Mouse (Mus musculus) C2C12 (cell line): Measurements from ENCODE around the gene Pih1d1.

Experiments
- CEBPB ChIP-seq: IDR thresholded peaks from one replicate; pipeline ENCODE4 v1.6.1; 2011; ENCODE audit warnings: low read depth, mild to moderate bottlenecking, control low read depth, moderate library complexity
- CTCF ChIP-seq: IDR thresholded peaks from one replicate; pipeline ENCODE4 v1.5.1; 2011; ENCODE audit not compliant: control insufficient read depth, insufficient read depth, insufficient read length
- MAX ChIP-seq: IDR thresholded peaks from one replicate; pipeline ENCODE4 v1.6.1; 2011; ENCODE audit warnings: mild to moderate bottlenecking, control low read depth
- USF1 ChIP-seq: IDR thresholded peaks from one replicate; pipeline ENCODE4 v1.6.1; 2011; ENCODE audit warnings: low read depth, mild to moderate bottlenecking, control low read depth, moderate library complexity

GRCm38 (mm10) chr7:45106441-45106840, 47.7 kb upstream of the Pih1d1 start:
- TF ChIP-seq CTCF (no peak), MAX (no peak), CEBPB (no peak), USF1 (no peak)
